8 mouse cellular contexts compared by ENCODE assay signal in genomic region chr4:83302887-83303827, GRCm38 (mm10). TPM values are rescaled to one million over a fixed set of nuclear protein-coding genes. Genes with fewer than 3 reads are reported as not detected.
DNase-seq lines count a peak whose midpoint lies in the region; ATAC-seq and TF ChIP-seq lines count a peak whose summit lies in the region.

No protein-coding gene starts in this region.

- no peaks in the 10 kb centered on the region for H3K4me1 ChIP-seq in cerebellum, adult 2 months (ENCODE audit: control insufficient read depth, insufficient read depth, low read length)
- no peaks in the 10 kb centered on the region for H3K4me1 ChIP-seq in forebrain, postnatal 0 days (ENCODE audit: insufficient read depth)
- no peaks in the 10 kb centered on the region for H3K4me1 ChIP-seq in hindbrain, embryonic 12.5 days
- H3K4me1 ChIP-seq in lung, embryonic 16.5 days (replicated peaks; ENCODE audit: control insufficient read depth, insufficient read depth, low read length): peaks cover 22% of the 10 kb centered on the region

- TF ChIP-seq CTCF in cerebellum, adult 2 months (IDR thresholded peaks at IDR 0.05; ENCODE audit: borderline replicate concordance, insufficient read depth, low read depth, low read length): peak; percentile 45; the same call in 1 of the 2 replicates
- peak; percentile 81 for TF ChIP-seq CTCF in forebrain, postnatal 0 days (IDR thresholded peaks at IDR 0.05; ENCODE audit: low read depth)

- no peak overlapping the region for H3K27ac ChIP-seq in cerebellum, adult 2 months (ENCODE audit: insufficient read depth, low read length)
- H3K27ac ChIP-seq in forebrain, postnatal 0 days (ENCODE audit: low read depth, low read length): no peak overlapping the region
- H3K27ac ChIP-seq in hindbrain, embryonic 12.5 days: no peak overlapping the region
- H3K27ac ChIP-seq in lung, embryonic 16.5 days (ENCODE audit: low read length): no peak overlapping the region

- H3K27me3 ChIP-seq in cerebellum, adult 2 months (ENCODE audit: control insufficient read depth, insufficient read depth, low read length): no peaks in the 10 kb centered on the region
- no peaks in the 10 kb centered on the region for H3K27me3 ChIP-seq in forebrain, postnatal 0 days (ENCODE audit: insufficient read depth, low read length)
- no peaks in the 10 kb centered on the region for H3K27me3 ChIP-seq in hindbrain, embryonic 12.5 days
- no peaks in the 10 kb centered on the region for H3K27me3 ChIP-seq in lung, embryonic 16.5 days (ENCODE audit: control insufficient read depth, insufficient read depth, low read depth, low read length)

- no peaks in the 10 kb centered on the region for H3K36me3 ChIP-seq in forebrain, postnatal 0 days (ENCODE audit: insufficient read depth)
- no peaks in the 10 kb centered on the region for H3K36me3 ChIP-seq in hindbrain, embryonic 12.5 days
- no peaks in the 10 kb centered on the region for H3K36me3 ChIP-seq in lung, embryonic 16.5 days (ENCODE audit: control insufficient read depth, insufficient read depth, low read length)

- no peak overlapping the region for H3K9ac ChIP-seq in forebrain, postnatal 0 days
- no peak overlapping the region for H3K9ac ChIP-seq in hindbrain, embryonic 12.5 days
- no peak overlapping the region for H3K9ac ChIP-seq in lung, embryonic 16.5 days (ENCODE audit: low read length)

- WGBS in cerebellum, adult 2 months: 46% methylated on average over 13 of the region's 13 CpGs
- WGBS in forebrain, postnatal 0 days: 45% methylated on average over 13 of the region's 13 CpGs
- 44% methylated on average over 13 of the region's 13 CpGs for WGBS in hindbrain, embryonic 12.5 days
- 31% methylated on average over 13 of the region's 13 CpGs for WGBS in lung, embryonic 16.5 days

- ATAC-seq in forebrain, postnatal 0 days: peak; percentile 85
- ATAC-seq in hindbrain, embryonic 12.5 days (ENCODE audit: low FRiP score): peak; percentile 55
- peak; percentile 48; the same call in 1 of the 2 replicates for ATAC-seq in lung, embryonic 16.5 days (ENCODE audit: low read depth)

- H3K4me3 ChIP-seq in cerebellum, adult 2 months (replicated peaks; ENCODE audit: insufficient read depth, low read depth, low read length): no peak overlapping the region
- no peak overlapping the region for H3K4me3 ChIP-seq in forebrain, postnatal 0 days (ENCODE audit: low read depth, low read length)
- H3K4me3 ChIP-seq in hindbrain, embryonic 12.5 days: no peak overlapping the region
- peak overlapping the region; percentile 26 for H3K4me3 ChIP-seq in lung, embryonic 16.5 days (ENCODE audit: low read length)

- TF ChIP-seq POLR2A in cerebellum, adult 2 months (IDR thresholded peaks at IDR 0.05; ENCODE audit: borderline replicate concordance, insufficient read depth, low read length): no peak

- no peaks in the 10 kb centered on the region for H3K9me3 ChIP-seq in forebrain, postnatal 0 days (ENCODE audit: low read length)
- no peaks in the 10 kb centered on the region for H3K9me3 ChIP-seq in hindbrain, embryonic 12.5 days (replicated peaks)
- no peaks in the 10 kb centered on the region for H3K9me3 ChIP-seq in lung, embryonic 16.5 days (ENCODE audit: control insufficient read depth, low read length)

- peak; percentile 74 for DNase-seq in T-cell, adult 2 months (ENCODE audit: low spot score)
- DNase-seq in cerebellum, adult 2 months: peak; percentile 65 to 73
- DNase-seq in forebrain, postnatal 0 days: peak; percentile 90
- DNase-seq in layer of hippocampus, adult 8-10 months (ENCODE audit: low spot score in 2 of 2): peak; percentile 59 to 72
- DNase-seq in retina, adult 2 months (ENCODE audit: low read depth, low spot score): peak; percentile 63
- DNase-seq in thymus, postnatal 4 days: peak; percentile 71

- no peak overlapping the region for H3K4me2 ChIP-seq in forebrain, postnatal 0 days (ENCODE audit: low read depth)
- no peak overlapping the region for H3K4me2 ChIP-seq in hindbrain, embryonic 12.5 days (replicated peaks)
- peak overlapping the region; percentile 47 for H3K4me2 ChIP-seq in lung, embryonic 16.5 days (ENCODE audit: low read depth, low read length)

RNA-seq across cellular contexts. Expression of gene Ttc39b, which starts 20.9 kb away (rescaled TPM):
- 23.7 and 24.3 TPM in 2 replicates for polyA plus RNA-seq in cerebellum, adult 2 months (2012; rRNA removed)
- total RNA-seq in forebrain, postnatal 0 days (2014; rRNA removed): 9.4 and 20.3 TPM in 2 replicates
- 4.6 and 5.1 TPM in 2 replicates for polyA plus RNA-seq in forebrain, postnatal 0 days (2015; fragmentation: Nextera tagmentation; extraction: Ambion mirVana)
- polyA plus RNA-seq in hindbrain, embryonic 12.5 days (2016; fragmentation: Nextera tagmentation; extraction: Ambion mirVana): 2.9 and 3.7 TPM in 2 replicates
- total RNA-seq in layer of hippocampus, adult 8-10 months (2022): 10 to 100 TPM; 31.6 to 45.7 (median 39.1) TPM
- 3.2 and 4.0 TPM in 2 replicates for polyA plus RNA-seq in lung, embryonic 16.5 days (2015; fragmentation: Nextera tagmentation; extraction: Ambion mirVana)
